Comparison of ENCODE assay signal across 23 mouse cellular contexts in the genomic region with DNA sequence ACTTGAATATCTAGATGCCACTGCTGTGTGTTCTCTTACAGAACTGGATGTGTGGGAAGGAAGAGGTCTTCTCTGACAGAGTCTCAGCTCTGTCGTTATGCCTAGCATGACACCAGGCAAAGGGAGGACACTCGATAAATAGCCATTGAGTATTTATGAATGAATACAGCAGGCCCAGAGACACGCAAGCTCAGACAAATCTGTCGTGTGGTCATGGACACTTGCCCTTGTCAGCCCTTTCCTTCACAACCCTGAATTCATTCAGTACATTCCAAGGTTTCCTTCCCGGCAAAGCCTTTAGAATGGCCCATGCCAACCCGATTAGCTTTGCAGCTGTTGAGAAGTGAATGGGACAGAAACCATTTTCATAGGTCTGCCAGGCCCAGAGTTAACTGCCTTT.
"Had no signal": no experiment of that assay in that cellular context is flagged by ENCODE, and none has a peak within 500 bp of the region (broad histone marks: within the 10 kb centered on the region; RNA-seq: fewer than 3 reads in every experiment).

No protein-coding gene starts in this region.

- ATAC-seq: forebrain, postnatal 0 days; hindbrain, postnatal 0 days; intestine, embryonic 16.5 days had no signal

- H3K4me2 ChIP-seq: heart, embryonic 12.5 days; hindbrain, embryonic 13.5 days; hindbrain, embryonic 15.5 days; kidney, embryonic 15.5 days; limb, embryonic 13.5 days; limb, embryonic 15.5 days had no signal

- H3K4me1 ChIP-seq: heart, embryonic 12.5 days had no signal

- H3K36me3 ChIP-seq: heart, embryonic 12.5 days; hindbrain, embryonic 13.5 days; hindbrain, embryonic 15.5 days; kidney, embryonic 15.5 days; limb, embryonic 13.5 days; limb, embryonic 15.5 days had no signal

- H3K4me3 ChIP-seq: heart, adult 2 months; heart, embryonic 12.5 days; hindbrain, embryonic 13.5 days; hindbrain, embryonic 15.5 days; kidney, embryonic 15.5 days; limb, embryonic 13.5 days; limb, embryonic 15.5 days had no signal

- H3K27me3 ChIP-seq: hindbrain, embryonic 15.5 days had no signal

- H3K27ac ChIP-seq: heart, adult 2 months; hindbrain, embryonic 13.5 days; hindbrain, embryonic 15.5 days; hindbrain, postnatal 0 days; kidney, embryonic 15.5 days; kidney, postnatal 0 days; limb, embryonic 13.5 days; limb, embryonic 15.5 days had no signal

- H3K9ac ChIP-seq: forebrain, postnatal 0 days; heart, embryonic 12.5 days; hindbrain, embryonic 13.5 days; hindbrain, embryonic 15.5 days; kidney, embryonic 15.5 days; limb, embryonic 13.5 days; limb, embryonic 15.5 days had no signal

- DNase-seq: forebrain, postnatal 0 days; gastrocnemius, postnatal 14 days; gastrocnemius, postnatal 36 days; heart, adult 2 months; heart, postnatal 10 days; heart, postnatal 36 days; kidney, adult 11 months; kidney, adult 2 months; kidney, adult 9 months; kidney, postnatal 14 days; kidney, postnatal 36 days; layer of hippocampus, adult 9-11 months; layer of hippocampus, postnatal 36 days; left cerebral cortex, postnatal 4 days had no signal

- H3K9me3 ChIP-seq: heart, embryonic 12.5 days; hindbrain, embryonic 13.5 days; hindbrain, embryonic 15.5 days; kidney, embryonic 15.5 days; limb, embryonic 13.5 days; limb, embryonic 15.5 days had no signal
